14 mouse cellular contexts compared by ENCODE assay signal in the genomic region with DNA sequence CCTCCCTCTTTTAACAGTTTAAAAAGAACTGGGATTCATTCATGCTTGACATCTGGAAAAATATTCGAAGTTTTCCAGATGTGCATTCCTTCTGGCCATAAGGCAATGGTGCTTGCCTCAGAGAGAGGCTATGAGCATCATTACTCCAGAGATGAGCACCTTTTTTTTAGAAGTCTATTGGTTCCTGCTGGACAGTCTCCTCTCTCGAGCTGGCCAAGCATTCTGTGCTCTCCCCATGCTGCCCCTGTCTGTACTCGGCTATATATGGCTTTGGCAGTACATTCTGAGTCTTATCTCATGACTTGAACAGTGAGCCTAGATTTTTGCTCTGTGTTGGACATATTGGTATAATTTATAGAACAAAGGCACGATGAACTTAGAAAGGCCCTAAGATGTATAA.
A peak's percentile ranks its signal among the peaks of the same experiment; 100 is the strongest.
DNase-seq lines count a peak whose midpoint lies in the region; ATAC-seq and TF ChIP-seq lines count a peak whose summit lies in the region.
"Had no signal": no experiment of that assay in that cellular context is flagged by ENCODE, and none has a peak within 500 bp of the region (broad histone marks: within the 10 kb centered on the region; RNA-seq: fewer than 3 reads in every experiment).

No protein-coding gene starts in this region.

- no peak overlapping the region for H3K9ac ChIP-seq in lung, embryonic 14.5 days
- H3K9ac ChIP-seq in intestine, embryonic 14.5 days (ENCODE audit: low read length): no peak overlapping the region
- H3K9ac ChIP-seq in stomach, embryonic 15.5 days: no peak overlapping the region
- H3K9ac ChIP-seq: hindbrain, embryonic 13.5 days; liver, embryonic 12.5 days had no signal

- H3K9me3 ChIP-seq in lung, embryonic 14.5 days (ENCODE audit: low read depth, low read length): no peaks in the 10 kb centered on the region
- H3K9me3 ChIP-seq in intestine, embryonic 14.5 days (ENCODE audit: control insufficient read depth, low read length): no peaks in the 10 kb centered on the region
- no peaks in the 10 kb centered on the region for H3K9me3 ChIP-seq in stomach, embryonic 15.5 days
- H3K9me3 ChIP-seq: hindbrain, embryonic 13.5 days; liver, embryonic 12.5 days had no signal

- intact Hi-C loops in heart, postnatal 14 days (cut with DNase I): no loop called here

- peak; percentile 24 to 53 for DNase-seq in heart, adult 18-20 months
- DNase-seq in heart, postnatal 14 days: no peak
- peak; percentile 59 for DNase-seq in lung, embryonic 14.5 days
- DNase-seq in lung, adult 18-20 months: no peak
- peak; percentile 51 for DNase-seq in intestine, embryonic 14.5 days (ENCODE audit: low spot score)
- DNase-seq in left cerebral cortex, adult 11 months (ENCODE audit: low spot score): no peak
- DNase-seq: cerebellum, adult 2 months; right cerebral cortex, adult 18-20 months; thymus, postnatal 14 days had no signal

- H3K36me3 ChIP-seq in lung, embryonic 14.5 days (ENCODE audit: insufficient read depth): peaks cover 8% of the 10 kb centered on the region
- no peaks in the 10 kb centered on the region for H3K36me3 ChIP-seq in intestine, embryonic 14.5 days (ENCODE audit: control insufficient read depth, insufficient read depth, low read length)
- no peaks in the 10 kb centered on the region for H3K36me3 ChIP-seq in stomach, embryonic 15.5 days
- H3K36me3 ChIP-seq: G1E; hindbrain, embryonic 13.5 days; liver, embryonic 12.5 days had no signal

- ATAC-seq in lung, embryonic 14.5 days (ENCODE audit: insufficient read depth): peak; percentile 73
- no peak for ATAC-seq in intestine, embryonic 14.5 days (replicated peaks; ENCODE audit: low FRiP score, low TSS enrichment, low read depth)
- no peak for ATAC-seq in stomach, embryonic 15.5 days (ENCODE audit: insufficient read depth, low FRiP score, low read depth)
- no peak for ATAC-seq in inflammation-experienced regulatory T-cells, adult 6 months
- ATAC-seq: liver, embryonic 12.5 days had no signal

- H3K4me2 ChIP-seq in lung, embryonic 14.5 days: no peak overlapping the region
- no peak overlapping the region for H3K4me2 ChIP-seq in intestine, embryonic 14.5 days (ENCODE audit: low read length)
- no peak overlapping the region for H3K4me2 ChIP-seq in stomach, embryonic 15.5 days
- H3K4me2 ChIP-seq: hindbrain, embryonic 13.5 days; liver, embryonic 12.5 days had no signal

- H3K4me1 ChIP-seq in lung, embryonic 14.5 days (ENCODE audit: insufficient read depth): 0 out of 2 replicates have a peak, but pooled peaks cover 4% of the 10 kb centered on the region
- peaks cover 3% of the 10 kb centered on the region; the same call in 1 of the 2 replicates for H3K4me1 ChIP-seq in intestine, embryonic 14.5 days (replicated peaks; ENCODE audit: control insufficient read depth, insufficient read depth, low read length)
- H3K4me1 ChIP-seq in stomach, embryonic 15.5 days: no peaks in the 10 kb centered on the region
- H3K4me1 ChIP-seq: hindbrain, embryonic 13.5 days; liver, embryonic 12.5 days had no signal

- no peak overlapping the region for H3K4me3 ChIP-seq in lung, embryonic 14.5 days (ENCODE audit: low read depth, low read length)
- H3K4me3 ChIP-seq in intestine, embryonic 14.5 days (ENCODE audit: low read depth, low read length): no peak overlapping the region
- no peak overlapping the region for H3K4me3 ChIP-seq in stomach, embryonic 15.5 days (replicated peaks)
- H3K4me3 ChIP-seq: hindbrain, embryonic 13.5 days; liver, embryonic 12.5 days had no signal

- H3K27me3 ChIP-seq in lung, embryonic 14.5 days (ENCODE audit: insufficient read depth, low read length): no peaks in the 10 kb centered on the region
- no peaks in the 10 kb centered on the region for H3K27me3 ChIP-seq in intestine, embryonic 14.5 days (replicated peaks; ENCODE audit: control insufficient read depth, insufficient read depth, low read length)
- no peaks in the 10 kb centered on the region for H3K27me3 ChIP-seq in stomach, embryonic 15.5 days (replicated peaks)
- H3K27me3 ChIP-seq: hindbrain, embryonic 13.5 days; liver, embryonic 12.5 days had no signal

- 44% methylated on average over 4 of the region's 4 CpGs for WGBS in lung, embryonic 14.5 days
- WGBS in intestine, embryonic 14.5 days: 45% methylated on average over 4 of the region's 4 CpGs
- 41% methylated on average over 4 of the region's 4 CpGs for WGBS in stomach, embryonic 15.5 days

- no peak for TF ChIP-seq CTCF in lung, embryonic 14.5 days (IDR thresholded peaks at IDR 0.05; ENCODE audit: low read depth)

- H3K27ac ChIP-seq in lung, embryonic 14.5 days (ENCODE audit: low read depth): peak overlapping the region; percentile 76
- H3K27ac ChIP-seq in intestine, embryonic 14.5 days (ENCODE audit: low read depth): peak overlapping the region; percentile 71
- peak overlapping the region; percentile 72 for H3K27ac ChIP-seq in stomach, embryonic 15.5 days
- H3K27ac ChIP-seq: hindbrain, embryonic 13.5 days; liver, embryonic 12.5 days had no signal

Comparison
In these comparisons a context has a peak if more than half of its experiments do, and no peak if none do; other contexts are left out.
1. DNase-seq: peak in heart, adult 18-20 months (2 of 2), lung, embryonic 14.5 days (single experiment) and intestine, embryonic 14.5 days (single experiment); none in heart, postnatal 14 days (0 of 2), lung, adult 18-20 months (0 of 2) and left cerebral cortex, adult 11 months (single experiment).
2. Peak in every context shown above with its lines, with median percentiles within 50 percentile points of each other: H3K27ac ChIP-seq.